Mouse (Mus musculus): ENCODE results near the gene 4930558K02Rik.
A peak's percentile ranks its signal among the peaks of the same experiment; 100 is the strongest.

The 4930558K02Rik gene

DNA sequence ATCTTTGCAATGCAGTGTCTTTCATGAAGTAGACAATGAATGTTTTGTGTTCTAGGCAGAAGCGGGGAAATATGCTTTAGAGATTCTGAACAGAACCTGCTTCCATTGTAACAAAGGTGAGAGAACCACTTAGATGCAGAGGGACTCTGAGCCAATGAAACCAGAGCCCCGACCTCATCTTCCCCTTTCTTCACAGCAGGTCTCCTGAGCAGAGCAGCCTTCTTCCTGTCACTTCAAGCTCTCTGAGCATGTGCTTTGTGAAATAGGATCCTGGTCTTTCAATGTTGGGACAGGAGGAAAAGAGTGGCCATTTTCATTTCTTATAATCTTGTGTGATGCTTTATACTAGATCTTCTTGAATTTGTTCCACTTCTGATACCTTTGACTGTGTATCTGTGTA is 79.3 kb downstream of the 4930558K02Rik start:
- DNase-seq (ENCODE audit: low spot score): no peak

DNA sequence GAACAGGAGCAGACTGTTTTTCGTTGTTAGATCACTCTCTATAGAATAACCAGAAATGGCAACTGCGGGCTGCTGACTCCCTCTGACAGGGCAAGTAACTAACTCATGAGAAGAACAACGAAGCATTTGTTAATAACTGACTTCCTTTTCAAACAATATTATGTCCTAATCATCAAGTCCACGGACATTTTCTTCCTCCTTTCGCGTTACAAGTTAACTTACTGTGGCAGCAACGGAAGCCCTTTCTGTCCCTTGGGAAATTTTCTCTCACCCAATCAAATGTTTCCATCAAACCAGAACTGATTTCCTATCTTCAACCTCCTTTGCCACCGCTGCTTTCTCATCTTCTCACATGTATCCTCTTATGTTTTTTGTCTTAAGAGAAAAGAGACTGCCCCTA is 82.2 kb downstream of the 4930558K02Rik start:
- DNase-seq (ENCODE audit: low spot score): no peak

GRCm38 (mm10) chr1:161896130-161896529 is 83.3 kb downstream of the 4930558K02Rik start:
- DNase-seq (ENCODE audit: low spot score): no peak

- DNase-seq (ENCODE audit: low spot score): no peak
Measured at GRCm38 (mm10) chr1:161895014-161895413, 84.4 kb downstream of the 4930558K02Rik start.

DNA sequence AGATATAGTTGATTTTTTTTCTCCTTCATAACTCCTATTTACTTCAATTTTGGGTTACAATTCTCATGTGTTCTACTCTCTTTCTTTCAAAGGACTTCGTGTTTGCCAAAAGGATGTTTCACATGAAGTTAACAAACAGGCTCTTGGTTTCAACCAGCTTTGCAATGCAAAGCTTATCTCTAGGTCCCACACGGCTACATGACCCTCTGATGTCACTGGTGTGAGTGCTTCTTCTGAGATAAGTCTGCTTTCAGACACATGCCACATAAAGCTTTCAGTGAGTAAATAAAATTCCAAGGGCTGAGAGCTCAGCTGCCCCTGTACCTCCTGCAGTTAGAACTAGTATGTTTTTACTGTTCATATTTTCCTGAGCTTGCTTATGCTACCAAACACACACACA is 84.9 kb downstream of the 4930558K02Rik start:
- peak; percentile 92 for DNase-seq (ENCODE audit: low spot score)

DNA sequence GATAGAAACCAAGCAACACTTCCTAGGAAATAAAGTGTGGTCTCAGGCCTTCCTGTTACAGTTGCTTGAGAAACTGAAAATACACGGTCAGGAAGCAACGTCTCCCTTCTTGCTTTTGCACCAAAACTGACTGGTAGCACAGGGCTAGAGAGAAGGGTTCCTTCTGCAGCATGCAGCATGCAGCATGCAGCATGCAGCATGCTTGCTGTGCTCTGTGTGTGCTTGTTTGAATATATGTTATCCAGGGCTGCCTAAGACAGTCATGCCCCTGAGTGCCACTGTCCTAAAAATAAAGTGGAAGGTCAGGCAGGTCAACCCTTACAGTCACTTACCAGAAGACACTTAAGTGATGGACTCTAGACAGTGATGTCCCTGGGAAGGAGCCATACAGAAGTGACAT is 85.3 kb downstream of the 4930558K02Rik start:
- no peak for DNase-seq (ENCODE audit: low spot score)

Measured in c-Kit-positive CD71-positive TER-119-positive erythroid progenitor cells, embryonic 14.5 days (primary cell).